Mouse (Mus musculus): ENCODE results near the gene Parp11. TPM values are rescaled to one million over a fixed set of nuclear protein-coding genes. Genes with fewer than 3 reads are reported as not detected.
"Not testable (repeated sequence)": the region's sequence is repeated elsewhere in the genome, so short reads cannot be mapped to it uniquely, and the experiment has no call there.

Parp11 gene
- polyA plus RNA-seq, 1 experiment, result 24.6 TPM

DNA sequence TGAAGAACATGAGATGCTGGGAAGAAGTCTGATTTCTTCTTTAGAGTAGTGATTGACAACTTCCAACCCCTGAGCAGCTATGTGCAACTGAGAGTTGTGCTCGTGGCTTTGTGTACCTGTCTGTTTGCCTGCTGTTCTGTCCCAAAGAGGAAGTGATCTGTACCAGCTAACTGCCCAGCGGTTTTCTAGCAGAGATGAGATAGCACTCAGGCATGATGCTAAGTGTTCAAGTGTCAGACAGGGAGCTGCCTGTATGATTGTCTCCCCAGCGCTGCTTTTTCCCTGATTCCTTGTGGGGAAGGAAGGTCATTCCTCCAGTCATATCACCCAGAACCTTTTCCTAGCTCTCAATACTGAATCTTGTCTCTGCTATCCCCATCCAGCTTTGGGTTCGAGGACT is 45.9 kb downstream of the Parp11 start:
- H3K27ac ChIP-seq (ENCODE audit: insufficient read depth, low read length), result no peak overlapping the region
- no peak overlapping the region for H3K4me3 ChIP-seq (ENCODE audit: insufficient read depth, low read length)
- TF ChIP-seq POLR2A (IDR thresholded peaks at IDR 0.05; ENCODE audit: extremely low read depth, insufficient read depth, low read length) (no peak), CTCF (IDR thresholded peaks at IDR 0.05; ENCODE audit: extremely low read depth, insufficient read depth, low read length) (no peak)
- no peaks in the 10 kb centered on the region for H3K4me1 ChIP-seq (ENCODE audit: control insufficient read depth, insufficient read depth, low read length)

DNA sequence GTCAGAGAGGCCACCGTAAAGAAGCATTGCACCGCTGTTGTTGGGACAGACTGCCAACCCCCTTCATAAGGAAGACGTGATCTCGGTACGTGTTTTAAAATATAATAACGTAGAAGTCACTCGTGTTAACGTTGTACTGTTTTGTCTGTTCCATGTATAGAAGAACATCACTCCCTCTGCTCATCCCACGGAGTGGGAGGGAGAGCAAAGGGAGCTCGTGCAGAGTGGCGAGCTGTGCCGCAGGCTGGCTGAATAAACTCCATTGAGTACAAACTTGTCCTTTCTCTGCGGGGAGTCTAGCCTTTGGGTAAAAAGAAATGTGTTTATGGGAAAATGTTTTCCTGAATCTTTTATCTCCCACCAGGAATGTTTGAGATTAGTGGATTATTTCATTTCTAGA is 47.1 kb downstream of the Parp11 start:
- H3K27ac ChIP-seq (ENCODE audit: insufficient read depth, low read length), result no peak overlapping the region
- no peaks in the 10 kb centered on the region for H3K4me1 ChIP-seq (ENCODE audit: control insufficient read depth, insufficient read depth, low read length)
- no peak for TF ChIP-seq POLR2A (IDR thresholded peaks at IDR 0.05; ENCODE audit: extremely low read depth, insufficient read depth, low read length)
- no peak for TF ChIP-seq CTCF (IDR thresholded peaks at IDR 0.05; ENCODE audit: extremely low read depth, insufficient read depth, low read length)
- no peak overlapping the region for H3K4me3 ChIP-seq (ENCODE audit: insufficient read depth, low read length)

DNA sequence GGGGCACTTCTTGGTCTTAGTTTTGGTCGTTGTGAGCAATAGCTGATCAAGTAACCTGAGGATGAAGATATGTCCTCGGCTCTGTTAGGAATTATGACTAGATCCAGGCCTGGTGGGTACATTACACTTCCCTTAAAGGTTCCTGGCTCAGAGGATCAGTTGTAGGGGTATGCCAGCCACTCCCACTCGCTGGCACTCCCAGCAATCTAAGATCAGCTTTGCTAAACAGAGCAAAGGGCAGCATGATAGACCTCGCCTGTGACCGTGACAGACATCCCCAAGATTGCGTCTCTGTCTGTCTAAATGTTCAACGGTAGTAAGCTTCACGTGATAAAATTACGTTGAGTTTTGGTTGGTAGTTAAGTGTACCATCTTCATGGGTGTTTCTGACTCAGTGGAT is 47.7 kb downstream of the Parp11 start:
- no peaks in the 10 kb centered on the region for H3K4me1 ChIP-seq (ENCODE audit: control insufficient read depth, insufficient read depth, low read length)
- H3K27ac ChIP-seq (ENCODE audit: insufficient read depth, low read length), result no peak overlapping the region
- TF ChIP-seq CTCF (IDR thresholded peaks at IDR 0.05; ENCODE audit: extremely low read depth, insufficient read depth, low read length), result no peak
- TF ChIP-seq POLR2A (IDR thresholded peaks at IDR 0.05; ENCODE audit: extremely low read depth, insufficient read depth, low read length), result no peak

DNA sequence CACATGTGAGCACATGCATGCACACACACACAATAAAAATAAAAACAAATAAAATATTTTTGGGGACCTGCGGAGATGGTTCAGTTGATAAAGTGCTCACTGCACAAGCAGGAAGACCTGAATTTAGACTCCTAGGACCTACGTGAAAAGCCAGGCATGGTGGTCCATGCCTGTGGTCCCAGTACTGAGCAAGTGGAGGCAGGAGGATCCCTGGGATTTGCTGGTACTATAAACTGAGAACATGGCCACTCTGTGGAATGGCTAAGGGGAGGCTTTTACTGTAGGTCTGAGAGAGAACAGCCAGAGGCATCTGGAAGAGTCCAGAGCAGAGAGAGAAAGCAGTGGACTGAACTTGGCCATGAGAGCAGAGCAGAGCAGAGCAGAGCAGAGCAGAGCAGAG is 48.6 kb downstream of the Parp11 start:
- H3K27ac ChIP-seq (ENCODE audit: insufficient read depth, low read length), result no peak overlapping the region
- no peak overlapping the region for H3K4me3 ChIP-seq (ENCODE audit: insufficient read depth, low read length)
- no peak for TF ChIP-seq CTCF (IDR thresholded peaks at IDR 0.05; ENCODE audit: extremely low read depth, insufficient read depth, low read length)
- TF ChIP-seq POLR2A (IDR thresholded peaks at IDR 0.05; ENCODE audit: extremely low read depth, insufficient read depth, low read length), result no peak
- H3K4me1 ChIP-seq (ENCODE audit: control insufficient read depth, insufficient read depth, low read length), result no peaks in the 10 kb centered on the region

More for the DNA sequence above, 47.7 kb downstream of the Parp11 start:
- no peak overlapping the region for H3K4me3 ChIP-seq (ENCODE audit: insufficient read depth, low read length)

DNA sequence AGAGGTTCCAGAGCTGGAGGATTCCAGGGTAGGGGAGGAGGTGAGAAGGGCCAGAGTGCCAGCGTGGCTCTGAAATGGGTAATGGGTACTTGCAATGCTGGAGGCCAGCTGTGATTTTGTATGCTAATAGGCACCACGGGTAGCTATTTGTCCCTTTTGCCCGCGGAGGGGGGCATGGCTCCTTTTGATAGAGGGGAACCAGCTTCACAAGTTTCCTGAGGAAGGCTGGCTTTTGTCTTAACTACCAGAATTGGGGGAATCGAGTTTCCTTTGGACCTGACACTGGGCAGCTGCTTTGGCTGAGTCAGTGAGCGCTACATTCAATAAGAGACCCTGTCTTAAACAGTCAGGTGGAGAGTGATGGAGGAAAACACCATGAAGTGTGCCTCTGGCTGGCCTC is 49.2 kb downstream of the Parp11 start:
- H3K27ac ChIP-seq (ENCODE audit: insufficient read depth, low read length), result no peak overlapping the region
- H3K4me1 ChIP-seq (ENCODE audit: control insufficient read depth, insufficient read depth, low read length), result no peaks in the 10 kb centered on the region
- H3K4me3 ChIP-seq (ENCODE audit: insufficient read depth, low read length), result no peak overlapping the region
- TF ChIP-seq CTCF (IDR thresholded peaks at IDR 0.05; ENCODE audit: extremely low read depth, insufficient read depth, low read length) (no peak), POLR2A (IDR thresholded peaks at IDR 0.05; ENCODE audit: extremely low read depth, insufficient read depth, low read length) (no peak)

DNA sequence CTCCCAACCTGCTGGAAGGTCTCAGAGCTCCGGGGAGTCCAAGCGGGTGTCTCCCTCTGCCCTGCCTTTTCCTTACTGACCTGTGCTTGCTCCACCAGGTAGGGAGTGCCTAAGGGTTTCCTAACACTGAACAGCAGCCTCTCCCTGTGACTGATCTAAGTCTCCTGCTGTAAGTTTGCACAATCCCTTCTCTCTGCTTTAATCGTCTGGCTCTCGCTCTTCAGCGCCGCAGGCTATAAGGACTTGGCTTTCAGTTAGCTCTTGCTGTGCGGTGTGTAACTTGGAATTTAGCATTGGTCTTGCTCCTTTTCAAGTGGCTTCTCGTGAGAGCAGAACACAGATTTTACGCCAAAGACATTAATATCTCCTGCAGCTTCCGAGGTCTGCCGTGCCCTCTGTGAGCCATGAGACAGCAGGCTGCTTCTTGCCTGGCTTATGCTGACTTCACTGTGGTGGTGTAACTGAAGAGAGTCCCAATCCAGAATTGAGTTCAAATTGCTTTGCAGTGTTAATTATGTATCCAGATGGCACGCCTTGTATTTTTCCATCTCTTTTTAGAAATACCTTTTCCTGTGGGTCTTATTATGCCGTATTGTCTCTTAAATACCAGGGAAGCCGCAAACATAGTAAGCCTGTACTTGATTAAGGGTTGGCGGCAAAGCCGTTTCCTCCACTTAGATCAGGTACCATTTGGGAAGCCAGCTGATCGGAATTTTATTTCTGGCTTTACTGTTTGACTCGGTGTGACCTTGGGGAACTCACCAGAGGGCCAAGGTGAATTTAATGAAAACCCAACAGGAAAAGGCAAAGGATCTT is 50.4 kb downstream of the Parp11 start:
- no peak overlapping the region for H3K4me3 ChIP-seq (ENCODE audit: insufficient read depth, low read length)
- no peaks in the 10 kb centered on the region for H3K4me1 ChIP-seq (ENCODE audit: control insufficient read depth, insufficient read depth, low read length)
- TF ChIP-seq POLR2A (IDR thresholded peaks at IDR 0.05; ENCODE audit: extremely low read depth, insufficient read depth, low read length) (no peak), CTCF (IDR thresholded peaks at IDR 0.05; ENCODE audit: extremely low read depth, insufficient read depth, low read length) (no peak)
- H3K27ac ChIP-seq (ENCODE audit: insufficient read depth, low read length), result no peak overlapping the region

DNA sequence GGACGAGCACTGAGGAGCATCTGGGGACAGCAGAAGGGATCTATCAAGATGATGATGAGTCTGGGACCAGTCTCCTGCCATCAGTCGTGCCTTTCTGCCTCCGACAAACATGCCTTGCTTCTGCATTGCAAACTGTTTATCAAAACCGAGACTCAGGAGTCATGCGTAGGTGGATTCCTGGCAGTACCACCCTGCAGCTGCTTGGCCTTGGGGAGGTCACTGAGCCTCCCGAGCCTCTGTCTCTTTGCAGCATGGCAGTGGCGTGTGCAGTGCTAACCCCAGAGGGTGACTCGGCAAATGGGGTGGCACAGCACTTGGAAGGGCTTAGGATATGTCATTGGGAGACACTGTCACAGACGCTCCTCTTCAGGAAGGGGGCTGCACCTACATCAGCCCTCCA is 53.5 kb downstream of the Parp11 start:
- H3K4me1 ChIP-seq (ENCODE audit: control insufficient read depth, insufficient read depth, low read length), result no peaks in the 10 kb centered on the region
- H3K27ac ChIP-seq (ENCODE audit: insufficient read depth, low read length), result no peak overlapping the region
- TF ChIP-seq POLR2A (IDR thresholded peaks at IDR 0.05; ENCODE audit: extremely low read depth, insufficient read depth, low read length), result no peak
- TF ChIP-seq CTCF (IDR thresholded peaks at IDR 0.05; ENCODE audit: extremely low read depth, insufficient read depth, low read length), result no peak
- no peak overlapping the region for H3K4me3 ChIP-seq (ENCODE audit: insufficient read depth, low read length)

DNA sequence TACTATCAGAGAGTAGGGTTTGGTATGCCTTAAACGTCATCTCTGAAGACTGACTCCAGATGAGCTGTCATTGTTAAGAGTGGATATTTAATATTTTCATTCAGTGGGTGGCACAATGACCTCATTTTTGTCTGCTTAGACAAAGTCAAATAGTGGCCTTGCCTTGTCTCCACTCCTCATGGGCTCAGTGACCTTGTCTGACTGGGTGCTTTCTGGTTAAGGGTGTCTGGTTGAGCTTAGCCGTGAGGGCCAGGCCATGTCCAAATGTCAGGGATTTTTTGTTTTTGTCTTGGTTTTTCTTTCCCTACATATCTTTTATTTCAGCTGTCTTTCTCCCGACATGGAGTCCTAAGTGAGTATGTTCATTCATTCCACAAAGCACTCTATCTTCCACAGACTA is 54.2 kb downstream of the Parp11 start:
- no peaks in the 10 kb centered on the region for H3K4me1 ChIP-seq (ENCODE audit: control insufficient read depth, insufficient read depth, low read length)
- H3K27ac ChIP-seq (ENCODE audit: insufficient read depth, low read length), result no peak overlapping the region
- no peak overlapping the region for H3K4me3 ChIP-seq (ENCODE audit: insufficient read depth, low read length)
- TF ChIP-seq CTCF (IDR thresholded peaks at IDR 0.05; ENCODE audit: extremely low read depth, insufficient read depth, low read length), result no peak
- no peak for TF ChIP-seq POLR2A (IDR thresholded peaks at IDR 0.05; ENCODE audit: extremely low read depth, insufficient read depth, low read length)

DNA sequence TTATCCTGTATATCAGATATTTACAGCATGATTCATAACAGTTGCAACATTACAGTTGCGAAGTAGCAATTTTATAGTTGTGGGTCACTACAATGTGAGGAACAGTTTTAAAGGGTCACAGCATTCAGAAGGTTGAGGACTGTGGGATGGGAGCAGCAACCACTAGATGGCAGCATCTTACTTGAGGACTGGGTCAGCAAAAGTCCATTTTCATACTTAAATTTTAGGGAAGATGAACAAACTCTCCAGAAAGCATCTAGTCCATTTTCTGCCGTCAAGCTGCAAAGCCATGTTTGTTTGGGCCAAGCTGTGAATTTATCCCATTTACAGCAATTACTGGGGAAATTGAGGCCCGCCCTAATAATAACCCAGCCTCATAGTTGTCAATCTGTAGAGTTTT is 55.9 kb downstream of the Parp11 start:
- TF ChIP-seq CTCF (IDR thresholded peaks at IDR 0.05; ENCODE audit: extremely low read depth, insufficient read depth, low read length), result peak; percentile 85
- TF ChIP-seq POLR2A (IDR thresholded peaks at IDR 0.05; ENCODE audit: extremely low read depth, insufficient read depth, low read length), result no peak
- Histone ChIP-seq H3K4me3 (ENCODE audit: insufficient read depth, low read length) (no peak overlapping the region), H3K4me1 (ENCODE audit: control insufficient read depth, insufficient read depth, low read length) (no peaks in the 10 kb centered on the region)

DNA sequence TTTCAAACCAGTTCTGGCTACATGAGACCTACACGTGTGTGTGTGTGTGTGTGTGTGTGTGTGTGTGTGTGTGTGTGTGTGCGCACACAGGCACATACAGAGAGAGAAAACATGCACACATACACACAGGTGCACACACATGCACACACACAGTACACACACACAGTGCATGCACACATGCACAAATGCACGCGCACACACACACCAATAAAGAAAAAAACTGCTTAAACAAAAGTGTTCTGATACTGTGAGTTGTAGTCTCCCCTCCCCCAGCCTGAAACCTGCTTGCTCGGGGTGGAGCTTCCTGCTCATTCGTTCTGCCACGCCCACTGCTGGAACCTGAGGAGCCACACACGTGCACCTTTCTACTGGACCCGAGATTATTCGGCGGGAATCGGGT is 67.1 kb downstream of the Parp11 start:
- not testable (repeated sequence) for H3K4me1 ChIP-seq (ENCODE audit: control insufficient read depth, insufficient read depth, low read length); H3K4me3 ChIP-seq (ENCODE audit: insufficient read depth, low read length); H3K27ac ChIP-seq (ENCODE audit: insufficient read depth, low read length)

More for the DNA sequence above, 55.9 kb downstream of the Parp11 start:
- H3K27ac ChIP-seq (ENCODE audit: insufficient read depth, low read length), result no peak overlapping the region

Measured in cortical plate, adult 2 months (tissue).